Mouse (Mus musculus) forebrain, postnatal 0 days (tissue): ENCODE measurements at regions not wholly inside any gene's neighbourhood (a gene's known extent, or its start where the extent isn't known, plus 50 kb on each side); places are given as distances from the start of the nearest gene placed in this dataset.

ENCODE experiments used
- ATAC-seq: fragments of 200-750 bp; cut with Nextera tagmentation; 2 replicates; pipeline ENCODE4 v1.8.0; 2017; ENCODE audit warnings: mild to moderate bottlenecking, moderate library complexity
- DNase-seq: peaks from one replicate; pipeline ENCODE4 v3.0.0-alpha.2; 2015
- H3K27ac ChIP-seq: fragments of 300-500 bp; sonication (generic); 2 replicates; pipeline ENCODE4 v1.5.1; 2014; ENCODE audit warnings: low read depth, mild to moderate bottlenecking, antibody characterized with exemption, low read length, moderate library complexity, mixed read lengths
- H3K27me3 ChIP-seq: fragments of 300-500 bp; sonication (generic); 2 replicates; pipeline ENCODE4 v1.6.1; 2014; ENCODE audit warnings: mild to moderate bottlenecking, low read length, mixed read lengths; ENCODE audit not compliant: insufficient read depth
- H3K36me3 ChIP-seq: fragments of 300-500 bp; sonication (generic); 2 replicates; pipeline ENCODE4 v1.6.1; 2014; ENCODE audit warnings: mild to moderate bottlenecking, moderate library complexity; ENCODE audit not compliant: insufficient read depth
- H3K4me1 ChIP-seq: fragments of 300-500 bp; sonication (generic); 2 replicates; pipeline ENCODE4 v1.6.1; 2014; ENCODE audit warnings: antibody characterized with exemption; ENCODE audit not compliant: insufficient read depth
- H3K4me2 ChIP-seq: fragments of 300-500 bp; sonication (generic); 2 replicates; pipeline ENCODE4 v1.6.1; 2014; ENCODE audit warnings: low read depth, mild to moderate bottlenecking, moderate library complexity
- H3K4me3 ChIP-seq: fragments of 300-500 bp; sonication (generic); 2 replicates; pipeline ENCODE4 v1.5.1; 2014; ENCODE audit warnings: low read depth, low read length, mixed read lengths
- H3K9ac ChIP-seq: fragments of 300-500 bp; sonication (generic); 2 replicates; pipeline ENCODE4 v1.6.1; 2014; ENCODE audit warnings: mild to moderate bottlenecking
- H3K9me3 ChIP-seq: fragments of 300-500 bp; sonication (generic); 2 replicates; pipeline ENCODE4 v1.6.1; 2016; ENCODE audit warnings: low read length
- CTCF ChIP-seq: sonication (generic); IDR thresholded peaks from 2 replicates; pipeline ENCODE4 v1.5.1; 2016; ENCODE audit warnings: antibody characterized with exemption, control low read depth, low read depth
- WGBS: fragments of 180-500 bp; shearing (Covaris S2); extraction: QIAGEN DNeasy Blood & Tissue Kit; methylation state at CpG from one replicate; pipeline ENCODE4 v1.1.7; 2014; 5-methylcytosine and 5-hydroxymethylcytosine counted together

GRCm38 (mm10) chr14:101326477-101326941 lies 126.4 kb upstream of the Prr30 start:
- H3K27me3 ChIP-seq, result no peaks in the 10 kb centered on the region
- H3K4me2 ChIP-seq, result no peak overlapping the region
- H3K9me3 ChIP-seq, result no peaks in the 10 kb centered on the region
- 59% methylated on average over 12 of the region's 12 CpGs for WGBS
- H3K36me3 ChIP-seq, result no peaks in the 10 kb centered on the region
- H3K4me1 ChIP-seq, result no peaks in the 10 kb centered on the region
- DNase-seq, result no peak
- no peak overlapping the region for H3K9ac ChIP-seq
- no peak overlapping the region for H3K4me3 ChIP-seq
- H3K27ac ChIP-seq, result no peak overlapping the region
- no peak for ATAC-seq
- TF ChIP-seq CTCF, result no peak

GRCm38 (mm10) chr14:101323361-101323760 lies 123.2 kb upstream of the Prr30 start:
- no peak overlapping the region for H3K4me3 ChIP-seq
- no peak for ATAC-seq

GRCm38 (mm10) chr14:101307920-101308319 lies 107.8 kb upstream of the Prr30 start:
- Histone ChIP-seq H3K9ac (no peak overlapping the region), H3K27ac (no peak overlapping the region), H3K4me3 (no peak overlapping the region), H3K4me1 (no peaks in the 10 kb centered on the region), H3K36me3 (no peaks in the 10 kb centered on the region), H3K4me2 (no peak overlapping the region), H3K9me3 (no peaks in the 10 kb centered on the region), H3K27me3 (no peaks in the 10 kb centered on the region)
- DNase-seq (no peak), ATAC-seq (no peak)
- no peak for TF ChIP-seq CTCF

More at GRCm38 (mm10) chr14:101323361-101323760, 123.2 kb upstream of the Prr30 start:
- Histone ChIP-seq H3K27me3 (no peaks in the 10 kb centered on the region), H3K4me1 (no peaks in the 10 kb centered on the region), H3K36me3 (no peaks in the 10 kb centered on the region), H3K4me2 (no peak overlapping the region), H3K9me3 (no peaks in the 10 kb centered on the region), H3K9ac (no peak overlapping the region), H3K27ac (no peak overlapping the region)
- no peak for DNase-seq
- 81% methylated on average over 6 of the region's 6 CpGs for WGBS
- TF ChIP-seq CTCF, result no peak

- Histone ChIP-seq H3K27ac (no peak overlapping the region), H3K4me3 (no peak overlapping the region), H3K9me3 (no peaks in the 10 kb centered on the region), H3K4me2 (no peak overlapping the region), H3K9ac (no peak overlapping the region), H3K27me3 (no peaks in the 10 kb centered on the region), H3K36me3 (no peaks in the 10 kb centered on the region), H3K4me1 (no peaks in the 10 kb centered on the region)
- no peak for TF ChIP-seq CTCF
- 51% methylated on average over 4 of the region's 4 CpGs for WGBS
- ATAC-seq (no peak), DNase-seq (no peak)
Observed at GRCm38 (mm10) chr14:101304487-101305032, 104.4 kb upstream of the Prr30 start.

- Histone ChIP-seq H3K9ac (no peak overlapping the region), H3K4me2 (no peak overlapping the region), H3K36me3 (no peaks in the 10 kb centered on the region), H3K4me1 (no peaks in the 10 kb centered on the region), H3K9me3 (no peaks in the 10 kb centered on the region), H3K27me3 (no peaks in the 10 kb centered on the region), H3K27ac (no peak overlapping the region), H3K4me3 (no peak overlapping the region)
- 77% methylated on average over 3 of the region's 3 CpGs for WGBS
- DNase-seq (no peak), ATAC-seq (no peak)
- no peak for TF ChIP-seq CTCF
Observed at GRCm38 (mm10) chr14:101297841-101298240, 97.7 kb upstream of the Prr30 start.

- no peak overlapping the region for H3K4me2 ChIP-seq
- no peaks in the 10 kb centered on the region for H3K36me3 ChIP-seq
- H3K4me1 ChIP-seq, result no peaks in the 10 kb centered on the region
- whole genome bisulfite sequencing, result 31% methylated on average over 7 of the region's 7 CpGs
- peak; percentile 70 for TF ChIP-seq CTCF
- H3K9ac ChIP-seq, result no peak overlapping the region
- no peak overlapping the region for H3K27ac ChIP-seq
- no peak overlapping the region for H3K4me3 ChIP-seq
- H3K27me3 ChIP-seq, result no peaks in the 10 kb centered on the region
- H3K9me3 ChIP-seq, result no peaks in the 10 kb centered on the region
- DNase-seq, result peak; percentile 69
- peak; percentile 38; the same call in 1 of the 2 replicates for ATAC-seq
Observed at GRCm38 (mm10) chr14:101294693-101295092, 94.6 kb upstream of the Prr30 start.

GRCm38 (mm10) chr14:101287755-101288154 lies 87.6 kb upstream of the Prr30 start:
- H3K27me3 ChIP-seq, result no peaks in the 10 kb centered on the region
- H3K9ac ChIP-seq, result no peak overlapping the region
- H3K4me2 ChIP-seq, result no peak overlapping the region
- no peak overlapping the region for H3K27ac ChIP-seq
- no peak for DNase-seq
- H3K4me3 ChIP-seq, result no peak overlapping the region
- WGBS, result 86% methylated on average over 4 of the region's 4 CpGs
- no peaks in the 10 kb centered on the region for H3K36me3 ChIP-seq
- no peaks in the 10 kb centered on the region for H3K4me1 ChIP-seq
- TF ChIP-seq CTCF, result no peak
- H3K9me3 ChIP-seq, result no peaks in the 10 kb centered on the region
- no peak for ATAC-seq
